Mouse (Mus musculus): Measurements from ENCODE around the gene Shank3. TPM values are rescaled to one million over a fixed set of nuclear protein-coding genes. Genes with fewer than 3 reads are reported as not detected.

The Shank3 gene
- 6.5 and 8.0 TPM in 2 replicates for polyA plus RNA-seq (2015; fragmentation: Nextera tagmentation; extraction: Ambion mirVana)

- peak within 1 kb of the TSS; percentile 73 for H3K4me3 ChIP-seq
- H3K9me3 ChIP-seq, result no peaks in the 10 kb centered on the region
- H3K4me2 ChIP-seq, result peak within 1 kb of the TSS; percentile 93
- WGBS, result 0% methylated on average over 29 of the region's 72 CpGs
- H3K27me3 ChIP-seq, result peaks cover 29% of the 10 kb centered on the region
- peak within 1 kb of the TSS; percentile 87 for H3K27ac ChIP-seq (replicated peaks)
- peaks cover 40% of the 10 kb centered on the region for H3K4me1 ChIP-seq (replicated peaks)
- H3K9ac ChIP-seq, result peak within 1 kb of the TSS; percentile 95
- peak; percentile 60 for ATAC-seq (ENCODE audit: low read depth)
- peaks cover 17% of the 10 kb centered on the region for H3K36me3 ChIP-seq
Measured at GRCm38 (mm10) chr15:89498961-89499688, at the start of gene Shank3. Gene Shank3, plus strand, starts transcription at chr15:89499623.

GRCm38 (mm10) chr15:89452906-89453864 lies 46.2 kb upstream of the Shank3 start:
- 5% methylated on average over 24 of the region's 24 CpGs for WGBS
- Histone ChIP-seq H3K9ac (peak overlapping the region; percentile 91), H3K27ac (replicated peaks) (peak overlapping the region; percentile 83), H3K4me3 (peak overlapping the region; percentile 73), H3K9me3 (no peaks in the 10 kb centered on the region), H3K4me1 (replicated peaks) (peaks cover 32% of the 10 kb centered on the region), H3K4me2 (peak overlapping the region; percentile 91), H3K27me3 (peaks cover 16% of the 10 kb centered on the region; the same call in 1 of the 2 replicates), H3K36me3 (peaks cover 20% of the 10 kb centered on the region)
- ATAC-seq (ENCODE audit: low read depth), result peak; percentile 87

GRCm38 (mm10) chr15:89453865-89454478 lies 45.5 kb upstream of the Shank3 start, which contains the start of gene Mapk8ip2:
Gene Mapk8ip2, plus strand, starts transcription at chr15:89453913.
- H3K4me1 ChIP-seq (replicated peaks), result peaks cover 32% of the 10 kb centered on the region
- peaks cover 28% of the 10 kb centered on the region for H3K36me3 ChIP-seq
- peak within 1 kb of the TSS; percentile 73 for H3K4me3 ChIP-seq
- H3K9ac ChIP-seq, result peak within 1 kb of the TSS; percentile 91
- H3K27ac ChIP-seq (replicated peaks), result peak within 1 kb of the TSS; percentile 83
- peaks cover 16% of the 10 kb centered on the region; the same call in 1 of the 2 replicates for H3K27me3 ChIP-seq
- under 1% methylated on average over 46 of the region's 53 CpGs for WGBS
- peak within 1 kb of the TSS; percentile 91 for H3K4me2 ChIP-seq
- peak; percentile 86 for ATAC-seq (ENCODE audit: low read depth)
- no peaks in the 10 kb centered on the region for H3K9me3 ChIP-seq

GRCm38 (mm10) chr15:89454857-89455256 lies 44.6 kb upstream of the Shank3 start:
- peaks cover 13% of the 10 kb centered on the region; the same call in 1 of the 2 replicates for H3K27me3 ChIP-seq
- 25% methylated on average over 4 of the region's 6 CpGs for WGBS
- ATAC-seq (ENCODE audit: low read depth), result peak; percentile 19; the same call in 1 of the 2 replicates
- peak overlapping the region; percentile 91 for H3K4me2 ChIP-seq
- peak overlapping the region; percentile 73 for H3K4me3 ChIP-seq
- H3K9ac ChIP-seq, result peak overlapping the region; percentile 91
- peak overlapping the region; percentile 83 for H3K27ac ChIP-seq (replicated peaks)
- H3K9me3 ChIP-seq, result no peaks in the 10 kb centered on the region
- H3K4me1 ChIP-seq (replicated peaks), result peaks cover 32% of the 10 kb centered on the region
- H3K36me3 ChIP-seq, result peaks cover 36% of the 10 kb centered on the region

- peak overlapping the region; percentile 73 for H3K4me3 ChIP-seq
- no peak overlapping the region for H3K27ac ChIP-seq (replicated peaks)
- H3K4me1 ChIP-seq (replicated peaks), result peaks cover 32% of the 10 kb centered on the region
- H3K36me3 ChIP-seq, result peaks cover 43% of the 10 kb centered on the region
- H3K9ac ChIP-seq, result peak overlapping the region; percentile 91
- ATAC-seq (ENCODE audit: low read depth), result no peak
- peak overlapping the region; percentile 91 for H3K4me2 ChIP-seq
- H3K9me3 ChIP-seq, result no peaks in the 10 kb centered on the region
- 84% methylated on average over 6 of the region's 6 CpGs for WGBS
- peaks cover 13% of the 10 kb centered on the region; the same call in 1 of the 2 replicates for H3K27me3 ChIP-seq
Measured at GRCm38 (mm10) chr15:89455642-89456041, 43.8 kb upstream of the Shank3 start.

GRCm38 (mm10) chr15:89458942-89459341 lies 40.5 kb upstream of the Shank3 start:
- H3K9me3 ChIP-seq, result no peaks in the 10 kb centered on the region
- peaks cover 24% of the 10 kb centered on the region for H3K4me1 ChIP-seq (replicated peaks)
- WGBS, result 95% methylated on average over 15 of the region's 15 CpGs
- no peak overlapping the region for H3K9ac ChIP-seq
- no peak for ATAC-seq (ENCODE audit: low read depth)
- no peak overlapping the region for H3K27ac ChIP-seq (replicated peaks)
- H3K4me3 ChIP-seq, result no peak overlapping the region
- no peak overlapping the region for H3K4me2 ChIP-seq
- no peaks in the 10 kb centered on the region for H3K27me3 ChIP-seq
- peaks cover 76% of the 10 kb centered on the region for H3K36me3 ChIP-seq

- Histone ChIP-seq H3K27me3 (no peaks in the 10 kb centered on the region), H3K36me3 (peaks cover 80% of the 10 kb centered on the region), H3K4me2 (no peak overlapping the region), H3K9ac (no peak overlapping the region), H3K4me3 (no peak overlapping the region), H3K27ac (replicated peaks) (no peak overlapping the region), H3K9me3 (no peaks in the 10 kb centered on the region), H3K4me1 (replicated peaks) (peaks cover 26% of the 10 kb centered on the region)
- WGBS, result 89% methylated on average over 7 of the region's 7 CpGs
- no peak for ATAC-seq (ENCODE audit: low read depth)
Measured at GRCm38 (mm10) chr15:89459821-89460220, 39.6 kb upstream of the Shank3 start.

- Histone ChIP-seq H3K36me3 (peaks cover 80% of the 10 kb centered on the region), H3K4me3 (no peak overlapping the region), H3K4me1 (replicated peaks) (peaks cover 26% of the 10 kb centered on the region), H3K27ac (replicated peaks) (no peak overlapping the region), H3K27me3 (no peaks in the 10 kb centered on the region), H3K9ac (no peak overlapping the region), H3K9me3 (no peaks in the 10 kb centered on the region), H3K4me2 (no peak overlapping the region)
- ATAC-seq (ENCODE audit: low read depth), result no peak
- 74% methylated on average over 10 of the region's 10 CpGs for WGBS
Measured at GRCm38 (mm10) chr15:89460298-89460697, 39.1 kb upstream of the Shank3 start.

- Histone ChIP-seq H3K27ac (replicated peaks) (no peak overlapping the region), H3K4me1 (replicated peaks) (peaks cover 16% of the 10 kb centered on the region), H3K27me3 (no peaks in the 10 kb centered on the region), H3K9ac (no peak overlapping the region), H3K4me3 (no peak overlapping the region), H3K36me3 (peaks cover 79% of the 10 kb centered on the region), H3K4me2 (no peak overlapping the region), H3K9me3 (no peaks in the 10 kb centered on the region)
- WGBS, result 86% methylated on average over 15 of the region's 15 CpGs
- no peak for ATAC-seq (ENCODE audit: low read depth)
Measured at GRCm38 (mm10) chr15:89461321-89461720, 38.1 kb upstream of the Shank3 start.

- no peak for ATAC-seq (ENCODE audit: low read depth)
- Histone ChIP-seq H3K27ac (replicated peaks) (no peak overlapping the region), H3K27me3 (no peaks in the 10 kb centered on the region), H3K36me3 (peaks cover 70% of the 10 kb centered on the region), H3K4me1 (replicated peaks) (peaks cover 11% of the 10 kb centered on the region), H3K9me3 (no peaks in the 10 kb centered on the region), H3K4me3 (no peak overlapping the region), H3K4me2 (no peak overlapping the region), H3K9ac (no peak overlapping the region)
- 76% methylated on average over 7 of the region's 7 CpGs for WGBS
Measured at GRCm38 (mm10) chr15:89462176-89462575, 37.2 kb upstream of the Shank3 start.

GRCm38 (mm10) chr15:89463334-89464235 lies 35.8 kb upstream of the Shank3 start:
- Histone ChIP-seq H3K4me1 (replicated peaks) (peaks cover 11% of the 10 kb centered on the region), H3K36me3 (peaks cover 56% of the 10 kb centered on the region), H3K4me2 (no peak overlapping the region), H3K9ac (no peak overlapping the region), H3K4me3 (no peak overlapping the region), H3K27me3 (no peaks in the 10 kb centered on the region), H3K27ac (replicated peaks) (no peak overlapping the region), H3K9me3 (no peaks in the 10 kb centered on the region)
- no peak for ATAC-seq (ENCODE audit: low read depth)
- 65% methylated on average over 5 of the region's 5 CpGs for WGBS
